Mouse (Mus musculus) liver, embryonic 14.5 days (tissue): ENCODE measurements at regions not wholly inside any gene's neighbourhood (a gene's known extent, or its start where the extent isn't known, plus 50 kb on each side); places are given as distances from the start of the nearest gene placed in this dataset.
A peak's percentile ranks its signal among the peaks of the same experiment; 100 is the strongest.

Source experiments
- ATAC-seq: fragments of 200-750 bp; cut with Nextera tagmentation; 2 replicates; pipeline ENCODE4 v1.8.0; 2017; ENCODE audit warnings: moderate number of reproducible peaks, mild to moderate bottlenecking, moderate library complexity; ENCODE audit not compliant: insufficient read depth
- DNase-seq, 3 experiments: peaks; one replicate each; pipeline ENCODE4 v3.0.0-alpha.2; 2012 to 2013; ENCODE audit warnings: low read depth in 3 of 3, low spot score in 3 of 3
- H3K27ac ChIP-seq: fragments of 300-500 bp; sonication (generic); 2 replicates; pipeline ENCODE4 v1.5.1; 2014; ENCODE audit warnings: moderate library complexity, mild to moderate bottlenecking, control low read depth, inconsistent platforms
- H3K27me3 ChIP-seq: fragments of 300-500 bp; sonication (generic); 2 replicates; pipeline ENCODE4 v1.6.1; 2014; ENCODE audit warnings: mild to moderate bottlenecking, low read length, moderate library complexity; ENCODE audit not compliant: control insufficient read depth, insufficient read depth
- H3K36me3 ChIP-seq: fragments of 300-500 bp; sonication (generic); replicated peaks from 2 replicates; pipeline ENCODE4 v1.6.1; 2014; ENCODE audit warnings: low read depth; ENCODE audit not compliant: control insufficient read depth, insufficient read depth
- H3K4me1 ChIP-seq, 2 experiments: fragments of 200-500 bp in 1 of 2; fragments of 300-500 bp in 1 of 2; sonication (generic) in 1 of 2; replicated peaks; 2 replicates each; pipeline ENCODE4 v1.6.1; 2012 to 2014; ENCODE audit warnings: antibody characterized with exemption in 1 of 2, inconsistent platforms in 1 of 2, low read length in 1 of 2; ENCODE audit not compliant: control insufficient read depth in 2 of 2, insufficient read depth in 2 of 2
- H3K4me2 ChIP-seq: fragments of 300-500 bp; sonication (generic); 2 replicates; pipeline ENCODE4 v1.6.1; 2014; ENCODE audit warnings: low read depth, mild to moderate bottlenecking, control low read depth, moderate library complexity
- H3K4me3 ChIP-seq, 2 experiments: fragments of 200-500 bp in 1 of 2; fragments of 300-500 bp in 1 of 2; sonication (generic) in 1 of 2; 2 replicates each; pipeline ENCODE4 v1.5.1; 2012 to 2014; ENCODE audit warnings: low read depth in 2 of 2, low read length in 2 of 2, mild to moderate bottlenecking in 2 of 2, control low read depth in 1 of 2, inconsistent platforms in 1 of 2, moderate library complexity in 1 of 2; ENCODE audit not compliant: insufficient read depth in 1 of 2
- H3K9ac ChIP-seq: fragments of 300-500 bp; sonication (generic); replicated peaks from 2 replicates; pipeline ENCODE4 v1.6.1; 2014; ENCODE audit warnings: mild to moderate bottlenecking, control low read depth, moderate library complexity
- H3K9me3 ChIP-seq: fragments of 300-500 bp; sonication (generic); 2 replicates; pipeline ENCODE4 v1.6.1; 2016; ENCODE audit warnings: low read length, mixed read lengths; ENCODE audit not compliant: control insufficient read depth
- CTCF ChIP-seq: IDR thresholded peaks from 2 replicates; pipeline ENCODE4 v1.5.1; 2016; ENCODE audit warnings: antibody characterized with exemption, low read depth, control low read depth
- EP300 ChIP-seq: IDR thresholded peaks from 2 replicates; pipeline ENCODE4 v1.6.1; 2016; ENCODE audit warnings: antibody characterized with exemption, low read depth
- WGBS: fragments of 180-500 bp; shearing (Covaris S2); extraction: QIAGEN DNeasy Blood & Tissue Kit; methylation state at CpG from one replicate; pipeline ENCODE4 v1.1.7; 2014; ENCODE audit not compliant: insufficient replicate concordance; 5-methylcytosine and 5-hydroxymethylcytosine counted together

DNA sequence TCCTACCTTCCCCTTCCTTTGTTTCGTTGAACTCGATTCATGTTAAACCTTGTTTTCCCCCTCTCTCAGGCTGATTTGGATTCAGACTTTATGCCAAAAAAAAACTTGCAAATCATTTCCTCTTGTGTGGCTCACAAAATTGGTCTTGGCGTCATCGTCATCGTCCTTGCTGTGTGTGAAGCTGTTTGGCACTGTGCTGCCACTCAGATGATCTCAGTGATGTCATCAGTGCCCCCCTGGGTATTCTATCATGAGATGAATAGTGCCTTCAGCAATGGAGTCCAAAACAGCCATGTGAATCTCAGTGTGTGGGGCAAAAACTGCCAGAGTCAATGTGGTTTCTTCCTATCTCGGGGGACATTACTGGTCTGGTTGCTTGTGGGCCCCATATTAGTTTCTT, 254.3 kb upstream of the Gadl1 start:
- ATAC-seq (no peak), DNase-seq (no peak)
- Histone ChIP-seq H3K9me3 (no peaks in the 10 kb centered on the region), H3K27ac (no peak overlapping the region), H3K9ac (no peak overlapping the region), H3K4me3 (no peak overlapping the region), H3K4me2 (no peak overlapping the region), H3K4me1 (no peaks in the 10 kb centered on the region; a peak in 1 of 4 replicates), H3K36me3 (no peaks in the 10 kb centered on the region), H3K27me3 (no peaks in the 10 kb centered on the region)
- no peak for TF ChIP-seq EP300
- TF ChIP-seq CTCF: no peak
- WGBS: 39% methylated on average over 6 of the region's 6 CpGs

GRCm38 (mm10) chr9:115656538-115656937, 252.7 kb upstream of the Gadl1 start:
- Histone ChIP-seq H3K9ac (no peak overlapping the region), H3K36me3 (no peaks in the 10 kb centered on the region), H3K4me1 (no peaks in the 10 kb centered on the region; a peak in 1 of 4 replicates), H3K27me3 (no peaks in the 10 kb centered on the region), H3K4me3 (no peak overlapping the region), H3K4me2 (no peak overlapping the region), H3K9me3 (no peaks in the 10 kb centered on the region), H3K27ac (no peak overlapping the region)
- 31% methylated on average over 2 of the region's 2 CpGs for WGBS
- DNase-seq (no peak), ATAC-seq (no peak)
- TF ChIP-seq EP300 (no peak), CTCF (no peak)

DNA sequence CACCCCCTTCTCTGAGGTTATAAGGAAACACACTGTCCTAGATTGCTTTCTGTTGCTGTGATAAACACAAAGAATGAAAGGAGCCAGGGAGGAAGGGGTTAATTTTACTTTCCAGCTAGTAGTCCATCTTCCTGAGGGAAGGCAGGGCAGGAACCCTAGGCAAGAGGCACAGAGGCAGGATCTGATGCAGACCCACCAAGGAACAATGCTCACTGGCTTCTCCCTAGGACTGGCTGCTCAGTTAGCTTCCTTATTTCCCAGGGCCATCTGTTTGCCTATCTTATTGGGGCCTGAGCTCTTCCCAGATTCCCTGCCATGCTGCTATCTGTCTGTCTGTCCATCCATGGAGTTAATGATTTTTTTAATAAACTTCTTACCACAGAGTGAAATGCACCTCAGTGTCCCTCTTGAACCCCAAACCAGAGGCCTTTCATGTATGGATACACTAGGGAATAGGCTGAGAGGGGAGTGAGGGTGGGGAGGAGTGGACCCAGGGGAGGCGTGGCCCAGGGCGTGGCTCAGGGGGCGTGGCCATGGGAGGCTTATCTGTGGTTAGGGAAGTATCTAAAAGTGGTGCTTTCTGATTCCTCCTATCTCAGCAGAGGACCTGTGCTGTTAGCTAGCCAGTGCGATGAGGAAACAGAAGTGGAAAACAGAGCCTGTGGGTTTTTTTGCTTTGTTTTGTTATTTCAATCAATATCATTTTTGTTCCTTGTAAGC, 252.1 kb upstream of the Gadl1 start:
- Histone ChIP-seq H3K9ac (no peak overlapping the region), H3K4me3 (no peak overlapping the region), H3K4me2 (no peak overlapping the region), H3K36me3 (no peaks in the 10 kb centered on the region), H3K4me1 (no peaks in the 10 kb centered on the region; a peak in 1 of 4 replicates), H3K27ac (no peak overlapping the region), H3K9me3 (no peaks in the 10 kb centered on the region), H3K27me3 (no peaks in the 10 kb centered on the region)
- TF ChIP-seq EP300 (no peak), CTCF (no peak)
- DNase-seq (no peak), ATAC-seq (peak; percentile 39; the same call in 1 of the 2 replicates)
- WGBS: 3% methylated on average over 4 of the region's 4 CpGs

DNA sequence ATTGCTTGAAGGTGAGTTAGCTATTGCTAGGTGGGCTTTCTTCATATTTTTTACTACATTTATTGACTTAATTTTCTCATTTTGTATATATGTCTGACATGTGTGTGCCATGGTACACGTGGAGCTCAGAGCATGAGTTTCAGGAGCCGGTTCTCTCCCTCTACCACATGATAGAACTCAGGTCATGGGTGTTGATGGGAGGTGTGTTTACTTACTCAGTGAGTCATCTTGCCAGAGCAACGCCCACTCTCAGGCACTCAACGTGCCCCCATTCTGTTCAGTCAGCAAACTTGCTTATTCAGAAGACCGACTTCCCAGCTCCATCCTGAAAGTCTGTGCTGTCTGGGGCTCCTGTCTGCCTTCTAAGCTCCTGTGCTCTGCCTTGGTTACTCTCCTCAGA, 250.8 kb upstream of the Gadl1 start:
- DNase-seq: no peak
- Histone ChIP-seq H3K4me2 (no peak overlapping the region), H3K4me3 (no peak overlapping the region), H3K4me1 (no peaks in the 10 kb centered on the region; a peak in 1 of 4 replicates), H3K9ac (no peak overlapping the region), H3K9me3 (no peaks in the 10 kb centered on the region), H3K27me3 (no peaks in the 10 kb centered on the region), H3K27ac (no peak overlapping the region), H3K36me3 (no peaks in the 10 kb centered on the region)
- TF ChIP-seq EP300 (no peak), CTCF (no peak)
- no peak for ATAC-seq
- WGBS: 71% methylated on average over 5 of the region's 5 CpGs

GRCm38 (mm10) chr9:115660371-115660770, 248.9 kb upstream of the Gadl1 start:
- H3K4me2 ChIP-seq: no peak overlapping the region
- H3K27me3 ChIP-seq: no peaks in the 10 kb centered on the region
- WGBS: 59% methylated on average over 1 of the region's 1 CpGs
- DNase-seq (no peak), ATAC-seq (no peak)
- no peak overlapping the region for H3K4me3 ChIP-seq
- H3K27ac ChIP-seq: no peak overlapping the region
- no peaks in the 10 kb centered on the region for H3K36me3 ChIP-seq
- TF ChIP-seq EP300 (no peak), CTCF (no peak)
- no peaks in the 10 kb centered on the region; a peak in 1 of 4 replicates for H3K4me1 ChIP-seq
- H3K9ac ChIP-seq: no peak overlapping the region
- H3K9me3 ChIP-seq: no peaks in the 10 kb centered on the region
